ENCODE assay signal across 21 mouse cellular contexts in genomic region chr3:59167417-59168054, GRCm38 (mm10). TPM values are rescaled to one million over a fixed set of nuclear protein-coding genes. Genes with fewer than 3 reads are reported as not detected.
DNase-seq lines count a peak whose midpoint lies in the region; ATAC-seq and TF ChIP-seq lines count a peak whose summit lies in the region.
"Had no signal": no experiment of that assay in that cellular context is flagged by ENCODE, and none has a peak within 500 bp of the region (broad histone marks: within the 10 kb centered on the region; RNA-seq: fewer than 3 reads in every experiment).

No protein-coding gene starts in this region.

- peak; percentile 57 for ATAC-seq in frontal cortex, adult (ENCODE audit: low TSS enrichment)
- no peak for ATAC-seq in hindbrain, embryonic 11.5 days (ENCODE audit: low FRiP score)
- ATAC-seq in midbrain, embryonic 13.5 days, result no peak
- ATAC-seq: forebrain, embryonic 16.5 days had no signal

- no peaks in the 10 kb centered on the region for H3K36me3 ChIP-seq in hindbrain, embryonic 11.5 days (ENCODE audit: control insufficient read depth, insufficient read depth, low read length)
- H3K36me3 ChIP-seq in midbrain, embryonic 13.5 days, result no peaks in the 10 kb centered on the region
- H3K36me3 ChIP-seq: hindbrain, embryonic 15.5 days; limb, embryonic 12.5 days; liver, embryonic 13.5 days had no signal

- peak overlapping the region; percentile 70; the same call in 1 of the 2 replicates for H3K27ac ChIP-seq in olfactory bulb, adult 2 months (ENCODE audit: insufficient read depth, low read depth, low read length)
- no peak overlapping the region for H3K27ac ChIP-seq in hindbrain, embryonic 11.5 days (ENCODE audit: low read depth, low read length)
- no peak overlapping the region for H3K27ac ChIP-seq in midbrain, embryonic 13.5 days
- H3K27ac ChIP-seq: hindbrain, embryonic 15.5 days; limb, embryonic 12.5 days; liver, embryonic 13.5 days had no signal

- H3K9ac ChIP-seq in hindbrain, embryonic 11.5 days (ENCODE audit: low read depth, low read length), result no peak overlapping the region
- H3K9ac ChIP-seq in midbrain, embryonic 13.5 days (replicated peaks), result no peak overlapping the region
- H3K9ac ChIP-seq: hindbrain, embryonic 15.5 days; limb, embryonic 12.5 days; liver, embryonic 13.5 days had no signal

- H3K4me3 ChIP-seq in olfactory bulb, adult 2 months (ENCODE audit: insufficient read depth, low read depth, low read length), result no peak overlapping the region
- no peak overlapping the region for H3K4me3 ChIP-seq in hindbrain, embryonic 11.5 days (ENCODE audit: low read depth, low read length)
- H3K4me3 ChIP-seq in midbrain, embryonic 13.5 days (replicated peaks), result no peak overlapping the region
- H3K4me3 ChIP-seq: hindbrain, embryonic 15.5 days; limb, embryonic 12.5 days; liver, embryonic 13.5 days had no signal

- H3K4me1 ChIP-seq in olfactory bulb, adult 2 months (ENCODE audit: control insufficient read depth, insufficient read depth, low read length), result peaks cover 2% of the 10 kb centered on the region; the same call in 1 of the 2 replicates
- H3K4me1 ChIP-seq in hindbrain, embryonic 11.5 days (replicated peaks; ENCODE audit: control insufficient read depth, insufficient read depth, low read length), result no peaks in the 10 kb centered on the region
- H3K4me1 ChIP-seq in midbrain, embryonic 13.5 days (replicated peaks), result no peaks in the 10 kb centered on the region
- H3K4me1 ChIP-seq: hindbrain, embryonic 15.5 days; limb, embryonic 12.5 days had no signal

- WGBS in olfactory bulb, adult 2 months, result 59% methylated on average over 2 of the region's 2 CpGs
- WGBS in hindbrain, embryonic 11.5 days, result 79% methylated on average over 2 of the region's 2 CpGs
- WGBS in midbrain, embryonic 13.5 days, result 94% methylated on average over 2 of the region's 2 CpGs

- TF ChIP-seq POLR2A in olfactory bulb, adult 2 months (IDR thresholded peaks at IDR 0.05; ENCODE audit: insufficient read depth, low read depth, low read length), result no peak

- no peak for TF ChIP-seq CTCF in olfactory bulb, adult 2 months (IDR thresholded peaks at IDR 0.05; ENCODE audit: insufficient read depth, low read depth, low read length)

- no peak overlapping the region for H3K4me2 ChIP-seq in hindbrain, embryonic 11.5 days (replicated peaks; ENCODE audit: low read depth, low read length)
- no peak overlapping the region for H3K4me2 ChIP-seq in midbrain, embryonic 13.5 days (replicated peaks)
- H3K4me2 ChIP-seq: hindbrain, embryonic 15.5 days; limb, embryonic 12.5 days; liver, embryonic 13.5 days had no signal

- no peak for DNase-seq in frontal cortex, postnatal 25 days (ENCODE audit: low spot score in 2 of 2)
- DNase-seq in layer of hippocampus, adult 18-20 months (ENCODE audit: low spot score in 2 of 2), result peak; percentile 20 to 60
- no peak for DNase-seq in layer of hippocampus, adult 9-10 months (ENCODE audit: low spot score)
- peak; percentile 34 for DNase-seq in 416B (ENCODE audit: low read depth)
- no peak for DNase-seq in hindbrain, embryonic 11.5 days (ENCODE audit: low spot score)
- DNase-seq: adrenal gland, postnatal 10 days; cerebellum, adult 18-20 months; heart, postnatal 14 days; kidney, adult 18-20 months; liver, embryonic 13.5 days had no signal

- H3K9me3 ChIP-seq in hindbrain, embryonic 11.5 days (ENCODE audit: control insufficient read depth, low read length), result no peaks in the 10 kb centered on the region
- no peaks in the 10 kb centered on the region for H3K9me3 ChIP-seq in midbrain, embryonic 13.5 days
- H3K9me3 ChIP-seq: hindbrain, embryonic 15.5 days; limb, embryonic 12.5 days; liver, embryonic 13.5 days had no signal

- H3K27me3 ChIP-seq in hindbrain, embryonic 11.5 days (ENCODE audit: control insufficient read depth, insufficient read depth, low read length), result no peaks in the 10 kb centered on the region
- H3K27me3 ChIP-seq in midbrain, embryonic 13.5 days, result no peaks in the 10 kb centered on the region
- H3K27me3 ChIP-seq: hindbrain, embryonic 15.5 days; limb, embryonic 12.5 days; liver, embryonic 13.5 days had no signal

RNA-seq across cellular contexts. Expression of gene P2ry14, which starts 14.1 kb away (rescaled TPM):
- total RNA-seq in layer of hippocampus, adult 18-20 months (2021), result 1 to 10 TPM; 1.4 to 2.0 TPM
- polyA plus RNA-seq in olfactory bulb, adult 2 months (2012; ENCODE audit: insufficient read depth, insufficient read length, low replicate concordance, missing spikeins), result not detected in 2 replicates
- 1.3 and 3.5 TPM in 2 replicates for polyA plus RNA-seq in hindbrain, embryonic 11.5 days (2014; fragmentation: Nextera tagmentation; extraction: Ambion mirVana)
- polyA plus RNA-seq in midbrain, embryonic 13.5 days (2015; fragmentation: Nextera tagmentation; extraction: Ambion mirVana), result 1.9 and 2.4 TPM in 2 replicates

RNA-seq across cellular contexts. Expression of gene Gpr87, which starts 27.4 kb away (rescaled TPM):
- total RNA-seq in layer of hippocampus, adult 18-20 months (2021), result not detected
- polyA plus RNA-seq in olfactory bulb, adult 2 months (2012; ENCODE audit: insufficient read depth, insufficient read length, low replicate concordance, missing spikeins), result not detected in 2 replicates
- 0.10 TPM in 1 of 2 replicates, not detected in the other for polyA plus RNA-seq in hindbrain, embryonic 11.5 days (2014; fragmentation: Nextera tagmentation; extraction: Ambion mirVana)
- 0.19 TPM in 1 of 2 replicates, not detected in the other for polyA plus RNA-seq in midbrain, embryonic 13.5 days (2015; fragmentation: Nextera tagmentation; extraction: Ambion mirVana)
- total RNA-seq: adrenal gland, postnatal 10 days; gastrocnemius, adult 8-10 months; heart, adult 8-10 months; heart, postnatal 14 days; left cerebral cortex, adult 8-10 months; megakaryocyte, adult 5-6 weeks had no signal
- polyA plus RNA-seq: forebrain, embryonic 16.5 days; liver, embryonic 13.5 days; neural tube, embryonic 11.5 days had no signal

RNA-seq across cellular contexts. Expression of gene P2ry13, which starts 43.1 kb away (rescaled TPM):
- total RNA-seq in layer of hippocampus, adult 18-20 months (2021), result 1 to 10 TPM; 7.9 to 9.8 TPM
- not detected in 2 replicates for polyA plus RNA-seq in olfactory bulb, adult 2 months (2012; ENCODE audit: insufficient read depth, insufficient read length, low replicate concordance, missing spikeins)
- polyA plus RNA-seq in hindbrain, embryonic 11.5 days (2014; fragmentation: Nextera tagmentation; extraction: Ambion mirVana), result 1.0 and 1.4 TPM in 2 replicates
- 0.97 and 1.2 TPM in 2 replicates for polyA plus RNA-seq in midbrain, embryonic 13.5 days (2015; fragmentation: Nextera tagmentation; extraction: Ambion mirVana)

Comparison
In these comparisons a context has a peak if more than half of its experiments do, and no peak if none do; other contexts are left out.
1. DNase-seq: peak in layer of hippocampus, adult 18-20 months (2 of 2) and 416B (single experiment); none in frontal cortex, postnatal 25 days (0 of 2), layer of hippocampus, adult 9-10 months (single experiment) and hindbrain, embryonic 11.5 days (single experiment).